Mouse (Mus musculus) hindbrain, embryonic 14.5 days (tissue): ENCODE results near the gene Ktn1. TPM values are rescaled to one million over a fixed set of nuclear protein-coding genes. Genes with fewer than 3 reads are reported as not detected.

Source experiments
- ATAC-seq: fragments of 200-750 bp; cut with Nextera tagmentation; 2 replicates; pipeline ENCODE4 v1.8.0; 2017; ENCODE audit warnings: moderate number of reproducible peaks, mild to moderate bottlenecking, moderate TSS enrichment, moderate library complexity; ENCODE audit not compliant: low FRiP score
- DNase-seq: peaks from one replicate; pipeline ENCODE4 v3.0.0-alpha.2; 2015; ENCODE audit warnings: low spot score
- H3K27ac ChIP-seq: fragments of 300-500 bp; sonication (generic); 2 replicates; pipeline ENCODE4 v1.5.1; 2014; ENCODE audit warnings: mild to moderate bottlenecking, moderate library complexity
- H3K27me3 ChIP-seq: fragments of 300-500 bp; sonication (generic); 2 replicates; pipeline ENCODE4 v1.6.1; 2014; ENCODE audit warnings: mild to moderate bottlenecking, low read length, mixed read lengths; ENCODE audit not compliant: control insufficient read depth, insufficient read depth
- H3K36me3 ChIP-seq: fragments of 300-500 bp; sonication (generic); replicated peaks from 2 replicates; pipeline ENCODE4 v1.6.1; 2014; ENCODE audit not compliant: control insufficient read depth, insufficient read depth
- H3K4me1 ChIP-seq: fragments of 300-500 bp; sonication (generic); replicated peaks from 2 replicates; pipeline ENCODE4 v1.6.1; 2014; ENCODE audit warnings: antibody characterized with exemption, low read length, mixed read lengths; ENCODE audit not compliant: control insufficient read depth, insufficient read depth
- H3K4me2 ChIP-seq: fragments of 300-500 bp; sonication (generic); replicated peaks from 2 replicates; pipeline ENCODE4 v1.6.1; 2014; ENCODE audit warnings: mild to moderate bottlenecking, moderate library complexity
- H3K4me3 ChIP-seq: fragments of 300-500 bp; sonication (generic); replicated peaks from 2 replicates; pipeline ENCODE4 v1.5.1; 2014; ENCODE audit warnings: mild to moderate bottlenecking, low read length
- H3K9ac ChIP-seq: fragments of 300-500 bp; sonication (generic); 2 replicates; pipeline ENCODE4 v1.6.1; 2014
- H3K9me3 ChIP-seq: fragments of 300-500 bp; sonication (generic); 2 replicates; pipeline ENCODE4 v1.6.1; 2016; ENCODE audit warnings: low read length; ENCODE audit not compliant: control insufficient read depth
- WGBS: fragments of 180-500 bp; shearing (Covaris S2); extraction: QIAGEN DNeasy Blood & Tissue Kit; methylation state at CpG from one replicate; pipeline ENCODE4 v1.1.7; 2014; 5-methylcytosine and 5-hydroxymethylcytosine counted together
- polyA plus RNA-seq: library from polyadenylated mRNA; unstranded; fragments of >200 nt; fragmentation: Nextera tagmentation; extraction: Ambion mirVana; gene quantifications from 2 replicates; pipeline ENCODE4 v1.2.1, GENCODE M21; 2014

The Ktn1 gene
- polyA plus RNA-seq, 1 experiment from 2014 or later = 84.9 TPM

DNA sequence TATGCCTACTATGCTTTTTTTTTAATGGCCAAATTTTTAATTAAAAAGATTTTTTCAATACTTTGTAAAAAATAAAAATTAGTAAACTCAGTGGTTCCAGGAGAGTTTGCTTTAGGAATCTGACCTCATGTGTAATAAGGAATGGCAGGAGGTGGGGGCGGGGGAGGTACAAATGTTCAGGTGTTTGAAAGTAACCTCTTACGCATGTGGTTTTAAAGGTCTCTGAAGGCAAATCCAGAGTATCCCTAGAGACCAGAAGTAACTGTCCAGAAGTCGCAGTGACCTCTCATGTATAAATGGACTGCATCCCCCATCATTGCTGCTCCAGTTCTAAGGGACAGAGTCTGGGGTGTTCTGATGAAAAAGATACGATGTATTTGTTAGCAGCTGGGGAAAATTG, 3.0 kb downstream of the Ktn1 start:
- Histone ChIP-seq H3K36me3 (no peaks in the 10 kb centered on the region), H3K9me3 (no peaks in the 10 kb centered on the region), H3K27ac (no peak overlapping the region), H3K4me1 (peaks cover 18% of the 10 kb centered on the region), H3K4me3 (no peak overlapping the region), H3K4me2 (peak overlapping the region; percentile 55; the same call in 1 of the 2 replicates), H3K9ac (no peak overlapping the region), H3K27me3 (no peaks in the 10 kb centered on the region)
- ATAC-seq = no peak
- DNase-seq = no peak
- WGBS = 85% methylated on average over 4 of the region's 4 CpGs

DNA sequence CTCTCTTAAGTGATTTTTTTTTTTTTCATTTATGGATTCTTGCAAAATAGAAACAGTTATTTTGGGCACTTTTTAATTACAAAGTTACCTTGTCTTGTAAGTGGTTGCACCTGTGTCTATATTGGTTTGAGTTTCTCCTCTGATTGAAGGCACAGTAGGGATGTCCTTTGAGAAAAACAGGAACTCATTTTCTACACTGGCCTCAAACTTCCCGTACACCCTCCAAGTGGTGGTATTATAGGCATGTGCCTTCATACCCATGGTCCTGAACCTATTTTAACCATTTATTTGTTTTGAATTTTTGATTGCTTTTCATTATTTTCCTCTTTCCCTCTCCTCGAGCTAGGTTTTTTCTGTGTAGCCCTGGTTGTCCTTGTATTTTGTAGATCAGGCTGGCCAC, 7.2 kb downstream of the Ktn1 start:
- no peaks in the 10 kb centered on the region for H3K27me3 ChIP-seq
- WGBS = 93% methylated on average over 2 of the region's 2 CpGs
- H3K4me3 ChIP-seq = no peak overlapping the region
- H3K9ac ChIP-seq = no peak overlapping the region
- H3K4me2 ChIP-seq = no peak overlapping the region
- no peaks in the 10 kb centered on the region for H3K36me3 ChIP-seq
- ATAC-seq (no peak), DNase-seq (no peak)
- H3K9me3 ChIP-seq = no peaks in the 10 kb centered on the region
- peaks cover 9% of the 10 kb centered on the region for H3K4me1 ChIP-seq
- H3K27ac ChIP-seq = no peak overlapping the region

GRCm38 (mm10) chr14:47663844-47664469, 15.7 kb downstream of the Ktn1 start:
- ATAC-seq = no peak
- H3K4me3 ChIP-seq = no peak overlapping the region
- peaks cover 11% of the 10 kb centered on the region; the same call in 1 of the 2 replicates for H3K36me3 ChIP-seq
- H3K9me3 ChIP-seq = no peaks in the 10 kb centered on the region
- H3K9ac ChIP-seq = no peak overlapping the region
- H3K27ac ChIP-seq = no peak overlapping the region
- H3K27me3 ChIP-seq = no peaks in the 10 kb centered on the region
- WGBS = 93% methylated on average over 11 of the region's 11 CpGs
- no peaks in the 10 kb centered on the region for H3K4me1 ChIP-seq
- no peak overlapping the region for H3K4me2 ChIP-seq
- no peak for DNase-seq

- no peak overlapping the region for H3K4me2 ChIP-seq
- H3K27ac ChIP-seq = no peak overlapping the region
- H3K9ac ChIP-seq = no peak overlapping the region
- DNase-seq = no peak
- H3K36me3 ChIP-seq = peaks cover 15% of the 10 kb centered on the region; the same call in 1 of the 2 replicates
- no peaks in the 10 kb centered on the region for H3K27me3 ChIP-seq
- ATAC-seq = no peak
- no peak overlapping the region for H3K4me3 ChIP-seq
- H3K4me1 ChIP-seq = no peaks in the 10 kb centered on the region
- no peaks in the 10 kb centered on the region for H3K9me3 ChIP-seq
These were observed 16.2 kb downstream of the Ktn1 start for GRCm38 (mm10) chr14:47664470-47664864.

GRCm38 (mm10) chr14:47665061-47665778, 17.0 kb downstream of the Ktn1 start:
- Histone ChIP-seq H3K4me1 (no peaks in the 10 kb centered on the region), H3K36me3 (peaks cover 16% of the 10 kb centered on the region; the same call in 1 of the 2 replicates), H3K27me3 (no peaks in the 10 kb centered on the region), H3K9ac (no peak overlapping the region), H3K4me2 (no peak overlapping the region), H3K27ac (no peak overlapping the region), H3K4me3 (no peak overlapping the region), H3K9me3 (no peaks in the 10 kb centered on the region)
- ATAC-seq (no peak), DNase-seq (no peak)
- WGBS = 86% methylated on average over 5 of the region's 5 CpGs

- no peak overlapping the region for H3K4me3 ChIP-seq
- H3K4me1 ChIP-seq = no peaks in the 10 kb centered on the region
- H3K9ac ChIP-seq = no peak overlapping the region
- no peak overlapping the region for H3K4me2 ChIP-seq
- ATAC-seq (no peak), DNase-seq (no peak)
- no peaks in the 10 kb centered on the region for H3K27me3 ChIP-seq
- peaks cover 35% of the 10 kb centered on the region for H3K36me3 ChIP-seq
- no peak overlapping the region for H3K27ac ChIP-seq
- no peaks in the 10 kb centered on the region for H3K9me3 ChIP-seq
These were observed 19.8 kb downstream of the Ktn1 start for GRCm38 (mm10) chr14:47668096-47668495.

DNA sequence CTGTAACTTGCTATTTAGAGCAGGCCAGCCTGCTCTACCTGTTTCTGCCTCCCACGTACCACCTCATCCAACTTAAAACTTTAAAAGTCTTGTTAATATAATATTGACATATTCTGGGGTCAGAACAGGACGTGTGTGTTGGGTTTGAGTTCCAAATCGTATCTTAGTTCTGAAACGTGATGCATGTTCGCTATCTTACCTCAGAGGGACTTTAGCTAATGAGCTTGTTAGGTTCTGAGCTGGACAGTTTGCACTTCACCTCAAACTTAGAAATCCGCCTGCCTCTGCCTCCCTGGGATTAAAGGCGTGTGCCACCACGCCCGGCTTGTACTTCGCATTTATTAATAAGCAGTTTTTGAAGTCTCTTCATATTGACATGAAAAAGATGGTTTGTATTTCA, 34.6 kb downstream of the Ktn1 start:
- ATAC-seq (no peak), DNase-seq (no peak)
- H3K27ac ChIP-seq = no peak overlapping the region
- H3K4me1 ChIP-seq = no peaks in the 10 kb centered on the region
- no peak overlapping the region for H3K4me3 ChIP-seq
- H3K4me2 ChIP-seq = no peak overlapping the region
- 95% methylated on average over 10 of the region's 10 CpGs for WGBS
- no peak overlapping the region for H3K9ac ChIP-seq
- no peaks in the 10 kb centered on the region for H3K9me3 ChIP-seq
- peaks cover 87% of the 10 kb centered on the region for H3K36me3 ChIP-seq
- H3K27me3 ChIP-seq = no peaks in the 10 kb centered on the region

GRCm38 (mm10) chr14:47684579-47684978, 36.3 kb downstream of the Ktn1 start:
- Histone ChIP-seq H3K4me2 (no peak overlapping the region), H3K27ac (no peak overlapping the region), H3K36me3 (peaks cover 84% of the 10 kb centered on the region), H3K4me3 (no peak overlapping the region), H3K9me3 (no peaks in the 10 kb centered on the region), H3K9ac (no peak overlapping the region), H3K4me1 (no peaks in the 10 kb centered on the region), H3K27me3 (no peaks in the 10 kb centered on the region)
- ATAC-seq = no peak
- no peak for DNase-seq
- WGBS = 96% methylated on average over 5 of the region's 5 CpGs

- Histone ChIP-seq H3K27ac (no peak overlapping the region), H3K9ac (no peak overlapping the region), H3K9me3 (no peaks in the 10 kb centered on the region), H3K4me1 (no peaks in the 10 kb centered on the region), H3K36me3 (peaks cover 73% of the 10 kb centered on the region), H3K4me2 (no peak overlapping the region), H3K4me3 (no peak overlapping the region), H3K27me3 (no peaks in the 10 kb centered on the region)
- ATAC-seq (no peak), DNase-seq (no peak)
- 42% methylated on average over 5 of the region's 5 CpGs for WGBS
These were observed 50.9 kb downstream of the Ktn1 start for GRCm38 (mm10) chr14:47699126-47699525.
